Mouse (Mus musculus): ENCODE measurements around the gene Slc24a1. TPM values are rescaled to one million over a fixed set of nuclear protein-coding genes. Genes with fewer than 3 reads are reported as not detected.

Slc24a1 gene
- polyA plus RNA-seq, 1 experiment from 2014 or later: not detected

- ATAC-seq (ENCODE audit: insufficient read depth, low FRiP score, low TSS enrichment) (peak; percentile 72; the same call in 1 of the 2 replicates), DNase-seq (ENCODE audit: low spot score) (no peak)
- H3K9me3 ChIP-seq (ENCODE audit: control insufficient read depth, low read length): no peaks in the 10 kb centered on the region
- H3K27me3 ChIP-seq (ENCODE audit: control insufficient read depth, insufficient read depth, low read length): no peaks in the 10 kb centered on the region
- peak overlapping the region; percentile 70 for H3K4me3 ChIP-seq (ENCODE audit: low read depth, low read length)
- H3K36me3 ChIP-seq (ENCODE audit: control insufficient read depth, insufficient read depth, low read length): no peaks in the 10 kb centered on the region; the same call in 1 of the 2 replicates
- H3K4me2 ChIP-seq (ENCODE audit: low read depth): peak overlapping the region; percentile 69
- H3K9ac ChIP-seq (ENCODE audit: low read length): peak overlapping the region; percentile 84
- H3K27ac ChIP-seq (ENCODE audit: low read depth, low read length): peak overlapping the region; percentile 54; the same call in 1 of the 2 replicates
- WGBS: 0% methylated on average over 16 of the region's 17 CpGs
- peaks cover 7% of the 10 kb centered on the region; the same call in 1 of the 2 replicates for H3K4me1 ChIP-seq (ENCODE audit: control insufficient read depth, insufficient read depth, low read length)
Observed at GRCm38 (mm10) chr9:64960978-64961320, 9.5 kb upstream of the Slc24a1 start.

GRCm38 (mm10) chr9:64960117-64960977, 8.9 kb upstream of the Slc24a1 start, which contains the start of gene Ints14:
Ints14 (plus strand) TSS chr9:64960905.
- DNase-seq (ENCODE audit: low spot score) (peak; percentile 99), ATAC-seq (ENCODE audit: insufficient read depth, low FRiP score, low TSS enrichment) (peak; percentile 93)
- peak within 1 kb of the TSS; percentile 69 for H3K4me2 ChIP-seq (ENCODE audit: low read depth)
- H3K9me3 ChIP-seq (ENCODE audit: control insufficient read depth, low read length): no peaks in the 10 kb centered on the region
- peak within 1 kb of the TSS; percentile 84 for H3K9ac ChIP-seq (ENCODE audit: low read length)
- WGBS: 5% methylated on average over 29 of the region's 29 CpGs
- no peaks in the 10 kb centered on the region for H3K27me3 ChIP-seq (ENCODE audit: control insufficient read depth, insufficient read depth, low read length)
- no peaks in the 10 kb centered on the region; the same call in 1 of the 2 replicates for H3K36me3 ChIP-seq (ENCODE audit: control insufficient read depth, insufficient read depth, low read length)
- peaks cover 7% of the 10 kb centered on the region; the same call in 1 of the 2 replicates for H3K4me1 ChIP-seq (ENCODE audit: control insufficient read depth, insufficient read depth, low read length)
- peak within 1 kb of the TSS; percentile 54; the same call in 1 of the 2 replicates for H3K27ac ChIP-seq (ENCODE audit: low read depth, low read length)
- H3K4me3 ChIP-seq (ENCODE audit: low read depth, low read length): peak within 1 kb of the TSS; percentile 70

GRCm38 (mm10) chr9:64957276-64957675, 5.9 kb upstream of the Slc24a1 start:
- Histone ChIP-seq H3K27ac (ENCODE audit: low read depth, low read length) (no peak overlapping the region), H3K4me2 (ENCODE audit: low read depth) (no peak overlapping the region), H3K36me3 (ENCODE audit: control insufficient read depth, insufficient read depth, low read length) (no peaks in the 10 kb centered on the region), H3K4me1 (ENCODE audit: control insufficient read depth, insufficient read depth, low read length) (peaks cover 7% of the 10 kb centered on the region; the same call in 1 of the 2 replicates), H3K27me3 (ENCODE audit: control insufficient read depth, insufficient read depth, low read length) (no peaks in the 10 kb centered on the region), H3K4me3 (ENCODE audit: low read depth, low read length) (no peak overlapping the region), H3K9me3 (ENCODE audit: control insufficient read depth, low read length) (no peaks in the 10 kb centered on the region), H3K9ac (ENCODE audit: low read length) (no peak overlapping the region)
- no peak for ATAC-seq (ENCODE audit: insufficient read depth, low FRiP score, low TSS enrichment)
- 91% methylated on average over 3 of the region's 3 CpGs for WGBS
- DNase-seq (ENCODE audit: low spot score): no peak

GRCm38 (mm10) chr9:64956337-64956736, 4.9 kb upstream of the Slc24a1 start:
- H3K36me3 ChIP-seq (ENCODE audit: control insufficient read depth, insufficient read depth, low read length): no peaks in the 10 kb centered on the region
- no peak overlapping the region for H3K4me3 ChIP-seq (ENCODE audit: low read depth, low read length)
- H3K9me3 ChIP-seq (ENCODE audit: control insufficient read depth, low read length): no peaks in the 10 kb centered on the region
- ATAC-seq (ENCODE audit: insufficient read depth, low FRiP score, low TSS enrichment): no peak
- peak; percentile 20 for DNase-seq (ENCODE audit: low spot score)
- H3K9ac ChIP-seq (ENCODE audit: low read length): no peak overlapping the region
- H3K4me1 ChIP-seq (ENCODE audit: control insufficient read depth, insufficient read depth, low read length): 0 out of 2 replicates have a peak, but pooled peaks cover 2% of the 10 kb centered on the region
- H3K4me2 ChIP-seq (ENCODE audit: low read depth): no peak overlapping the region
- H3K27ac ChIP-seq (ENCODE audit: low read depth, low read length): no peak overlapping the region
- WGBS: 28% methylated on average over 12 of the region's 12 CpGs
- no peaks in the 10 kb centered on the region for H3K27me3 ChIP-seq (ENCODE audit: control insufficient read depth, insufficient read depth, low read length)

GRCm38 (mm10) chr9:64953190-64953589, 1.8 kb upstream of the Slc24a1 start:
- H3K4me3 ChIP-seq (ENCODE audit: low read depth, low read length): no peak overlapping the region
- H3K4me1 ChIP-seq (ENCODE audit: control insufficient read depth, insufficient read depth, low read length): no peaks in the 10 kb centered on the region
- no peak overlapping the region for H3K27ac ChIP-seq (ENCODE audit: low read depth, low read length)
- H3K4me2 ChIP-seq (ENCODE audit: low read depth): no peak overlapping the region
- ATAC-seq (ENCODE audit: insufficient read depth, low FRiP score, low TSS enrichment) (no peak), DNase-seq (ENCODE audit: low spot score) (no peak)
- no peaks in the 10 kb centered on the region for H3K36me3 ChIP-seq (ENCODE audit: control insufficient read depth, insufficient read depth, low read length)
- H3K9me3 ChIP-seq (ENCODE audit: control insufficient read depth, low read length): no peaks in the 10 kb centered on the region
- H3K9ac ChIP-seq (ENCODE audit: low read length): no peak overlapping the region
- no peaks in the 10 kb centered on the region for H3K27me3 ChIP-seq (ENCODE audit: control insufficient read depth, insufficient read depth, low read length)
- WGBS: 84% methylated on average over 7 of the region's 7 CpGs

- no peak for ATAC-seq (ENCODE audit: insufficient read depth, low FRiP score, low TSS enrichment)
- DNase-seq (ENCODE audit: low spot score): no peak
- H3K4me3 ChIP-seq (ENCODE audit: low read depth, low read length): no peak overlapping the region
- H3K4me2 ChIP-seq (ENCODE audit: low read depth): no peak overlapping the region
- no peak overlapping the region for H3K27ac ChIP-seq (ENCODE audit: low read depth, low read length)
- 26% methylated on average over 5 of the region's 5 CpGs for WGBS
- no peaks in the 10 kb centered on the region for H3K27me3 ChIP-seq (ENCODE audit: control insufficient read depth, insufficient read depth, low read length)
- no peaks in the 10 kb centered on the region for H3K36me3 ChIP-seq (ENCODE audit: control insufficient read depth, insufficient read depth, low read length)
- H3K4me1 ChIP-seq (ENCODE audit: control insufficient read depth, insufficient read depth, low read length): no peaks in the 10 kb centered on the region
- H3K9ac ChIP-seq (ENCODE audit: low read length): no peak overlapping the region
- H3K9me3 ChIP-seq (ENCODE audit: control insufficient read depth, low read length): no peaks in the 10 kb centered on the region
Observed at GRCm38 (mm10) chr9:64952055-64952454, 648 bp upstream of the Slc24a1 start.

GRCm38 (mm10) chr9:64947483-64948095, 3.8 kb downstream of the Slc24a1 start:
- Histone ChIP-seq H3K9ac (ENCODE audit: low read length) (no peak overlapping the region), H3K4me3 (ENCODE audit: low read depth, low read length) (no peak overlapping the region), H3K9me3 (ENCODE audit: control insufficient read depth, low read length) (no peaks in the 10 kb centered on the region), H3K4me2 (ENCODE audit: low read depth) (no peak overlapping the region), H3K36me3 (ENCODE audit: control insufficient read depth, insufficient read depth, low read length) (no peaks in the 10 kb centered on the region), H3K27ac (ENCODE audit: low read depth, low read length) (no peak overlapping the region), H3K27me3 (ENCODE audit: control insufficient read depth, insufficient read depth, low read length) (no peaks in the 10 kb centered on the region), H3K4me1 (ENCODE audit: control insufficient read depth, insufficient read depth, low read length) (no peaks in the 10 kb centered on the region)
- WGBS: 88% methylated on average over 9 of the region's 9 CpGs
- no peak for DNase-seq (ENCODE audit: low spot score)
- ATAC-seq (ENCODE audit: insufficient read depth, low FRiP score, low TSS enrichment): no peak

GRCm38 (mm10) chr9:64943997-64944396, 7.4 kb downstream of the Slc24a1 start:
- DNase-seq (ENCODE audit: low spot score): peak; percentile 5
- no peaks in the 10 kb centered on the region for H3K27me3 ChIP-seq (ENCODE audit: control insufficient read depth, insufficient read depth, low read length)
- no peaks in the 10 kb centered on the region for H3K9me3 ChIP-seq (ENCODE audit: control insufficient read depth, low read length)
- peak overlapping the region; percentile 23; the same call in 1 of the 2 replicates for H3K4me2 ChIP-seq (ENCODE audit: low read depth)
- WGBS: 7% methylated on average over 11 of the region's 11 CpGs
- no peaks in the 10 kb centered on the region for H3K4me1 ChIP-seq (ENCODE audit: control insufficient read depth, insufficient read depth, low read length)
- no peak overlapping the region for H3K4me3 ChIP-seq (ENCODE audit: low read depth, low read length)
- peak overlapping the region; percentile 26; the same call in 1 of the 2 replicates for H3K9ac ChIP-seq (ENCODE audit: low read length)
- H3K36me3 ChIP-seq (ENCODE audit: control insufficient read depth, insufficient read depth, low read length): no peaks in the 10 kb centered on the region
- H3K27ac ChIP-seq (ENCODE audit: low read depth, low read length): no peak overlapping the region
- ATAC-seq (ENCODE audit: insufficient read depth, low FRiP score, low TSS enrichment): no peak
